Mouse (Mus musculus) small intestine, adult 2 months (tissue): ENCODE results near the gene Htra3. TPM values are rescaled to one million over a fixed set of nuclear protein-coding genes. Genes with fewer than 3 reads are reported as not detected.

Experiments
- H3K27ac ChIP-seq: fragments of 200-500 bp; 2 replicates; pipeline ENCODE4 v1.5.1; 2012; ENCODE audit warnings: low read depth, low read length, control low read depth, inconsistent platforms; ENCODE audit not compliant: insufficient read depth
- H3K27me3 ChIP-seq: fragments of 200-500 bp; 2 replicates; pipeline ENCODE4 v1.6.1; 2012; ENCODE audit warnings: mild to moderate bottlenecking, moderate library complexity, low read length, inconsistent platforms; ENCODE audit not compliant: control insufficient read depth, insufficient read depth
- H3K36me3 ChIP-seq: fragments of 200-500 bp; 2 replicates; pipeline ENCODE4 v1.6.1; 2012; ENCODE audit warnings: mild to moderate bottlenecking, low read length, control low read depth, inconsistent platforms; ENCODE audit not compliant: control insufficient read depth, insufficient read depth
- H3K4me1 ChIP-seq: fragments of 200-500 bp; 2 replicates; pipeline ENCODE4 v1.6.1; 2012; ENCODE audit warnings: low read length, inconsistent platforms, mixed read lengths; ENCODE audit not compliant: control insufficient read depth, insufficient read depth, insufficient read length
- H3K4me3 ChIP-seq: fragments of 200-500 bp; 2 replicates; pipeline ENCODE4 v1.5.1; 2012; ENCODE audit warnings: low read depth, mild to moderate bottlenecking, control low read depth, inconsistent platforms, low read length, moderate library complexity
- CTCF ChIP-seq: fragments of 200-500 bp; IDR thresholded peaks from 2 replicates; pipeline ENCODE4 v1.5.1; 2012; ENCODE audit warnings: low read depth, mild to moderate bottlenecking, control low read depth, inconsistent platforms, low read length, moderate library complexity, mixed read lengths; ENCODE audit not compliant: insufficient replicate concordance, insufficient read length; ENCODE audit errors: extremely low read depth
- POLR2A ChIP-seq: fragments of 200-500 bp; IDR thresholded peaks from 2 replicates; pipeline ENCODE4 v1.6.1; 2012; ENCODE audit warnings: low read depth, mild to moderate bottlenecking, control low read depth, inconsistent platforms, low read length, moderate library complexity
- WGBS: fragments of 180-500 bp; shearing (Covaris S2); methylation state at CpG from one replicate; pipeline ENCODE4 v1.1.7; 2018; 5-methylcytosine and 5-hydroxymethylcytosine counted together
- polyA plus RNA-seq: library from polyadenylated mRNA; depleted of rRNA; stranded (reverse); fragments of >200 nt; gene quantifications from 2 replicates; pipeline ENCODE4 v1.2.3, GENCODE M21; 2012; rRNA removed

Htra3 gene
- polyA plus RNA-seq: 63.6 and 72.1 TPM in 2 replicates

- Histone ChIP-seq H3K36me3 (no peaks in the 10 kb centered on the region), H3K27ac (no peak within 1 kb of the TSS; the same call in 1 of the 2 replicates), H3K4me1 (peaks cover 4% of the 10 kb centered on the region), H3K27me3 (peaks cover 11% of the 10 kb centered on the region), H3K4me3 (peak within 1 kb of the TSS; percentile 58)
- 10% methylated on average over 42 of the region's 42 CpGs for WGBS
- TF ChIP-seq CTCF: no peak
- no peak for TF ChIP-seq POLR2A
These were observed at the start of gene Htra3 for GRCm38 (mm10) chr5:35679256-35680155. Htra3 (minus strand) TSS chr5:35679782.

DNA sequence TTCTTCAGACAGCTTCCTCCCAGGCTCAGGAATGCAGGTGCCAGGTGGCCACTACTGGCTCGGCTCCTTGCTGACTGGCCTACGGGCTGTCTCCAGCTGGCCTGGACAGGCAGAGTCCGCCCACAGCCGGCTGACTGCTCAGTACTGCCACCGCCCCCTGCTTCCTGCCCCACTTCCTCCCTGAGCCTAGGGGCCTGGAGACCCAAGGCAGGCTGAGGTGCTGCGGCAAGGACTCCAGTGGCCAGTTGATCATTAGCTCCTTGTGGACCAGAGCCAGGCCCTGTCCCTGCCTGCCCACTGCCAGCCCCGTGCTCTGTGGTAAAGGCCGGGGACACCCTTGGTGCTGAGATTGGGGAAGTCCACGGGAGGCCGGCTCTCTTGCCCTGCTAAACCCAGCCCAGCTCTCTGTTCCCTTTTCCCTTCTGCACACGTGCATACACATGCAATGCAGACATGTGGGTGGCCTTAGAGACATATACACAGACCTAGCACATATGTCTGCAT, 49.4 kb upstream of the Htra3 start:
- H3K36me3 ChIP-seq: no peaks in the 10 kb centered on the region
- H3K27me3 ChIP-seq: no peaks in the 10 kb centered on the region
- peak overlapping the region; percentile 72 for H3K27ac ChIP-seq
- H3K4me1 ChIP-seq: peaks cover 6% of the 10 kb centered on the region
- TF ChIP-seq POLR2A: no peak; the same call in 1 of the 2 replicates
- TF ChIP-seq CTCF: no peak
- 15% methylated on average over 11 of the region's 11 CpGs for WGBS
- peak overlapping the region; percentile 41 for H3K4me3 ChIP-seq

DNA sequence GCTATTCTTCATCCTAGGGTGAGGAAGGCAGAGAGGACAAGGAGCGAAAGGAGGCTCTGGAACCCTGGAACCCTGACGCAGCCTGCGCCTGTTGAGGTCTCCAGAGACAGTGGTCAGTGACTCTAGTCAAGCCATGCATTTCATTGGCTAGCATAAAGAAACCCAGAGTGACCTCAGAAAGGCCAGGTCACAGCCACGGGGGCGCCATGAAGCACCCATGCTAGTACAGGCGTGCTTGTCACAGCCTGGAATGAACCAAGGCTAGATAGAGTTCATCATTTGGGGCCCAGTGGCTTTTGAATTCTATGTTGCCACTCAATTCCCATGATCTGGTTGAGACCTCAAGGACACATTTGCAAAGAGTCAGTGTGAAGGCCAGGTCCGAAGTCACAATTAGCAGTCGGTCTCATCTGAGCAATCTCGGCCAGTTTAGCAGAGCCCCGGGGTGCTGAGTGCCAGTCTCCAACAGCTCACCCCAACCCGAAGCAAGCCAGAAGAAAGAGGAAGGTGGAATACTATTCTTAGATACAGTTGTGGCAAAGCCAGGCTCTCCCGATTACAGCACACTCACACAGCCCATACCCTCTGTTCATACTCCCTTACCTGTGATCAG, 48.9 kb upstream of the Htra3 start:
- Histone ChIP-seq H3K4me1 (peaks cover 6% of the 10 kb centered on the region), H3K4me3 (peak overlapping the region; percentile 41), H3K36me3 (no peaks in the 10 kb centered on the region), H3K27me3 (no peaks in the 10 kb centered on the region), H3K27ac (peak overlapping the region; percentile 72)
- 74% methylated on average over 12 of the region's 12 CpGs for WGBS
- TF ChIP-seq CTCF: no peak
- TF ChIP-seq POLR2A: no peak

DNA sequence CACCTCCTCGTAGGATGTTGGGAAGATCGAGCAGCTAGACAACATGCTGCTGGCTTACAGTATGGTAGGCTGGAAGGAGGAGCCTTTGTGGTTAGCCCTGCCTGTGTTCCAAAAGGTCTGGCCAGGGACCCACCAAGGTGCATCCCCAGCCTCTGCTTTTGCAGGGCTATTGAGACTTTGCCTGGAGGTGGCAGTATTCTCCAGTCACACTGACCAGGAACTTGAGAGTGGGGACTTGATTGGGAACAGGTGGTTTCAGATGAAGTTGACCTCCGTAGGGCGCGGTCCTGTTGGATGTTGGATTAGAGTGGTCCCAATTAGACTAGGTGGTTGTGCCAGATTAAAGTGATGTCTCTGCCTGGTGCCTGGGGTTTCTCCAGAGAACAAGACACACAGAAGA, 47.9 kb upstream of the Htra3 start:
- Histone ChIP-seq H3K4me3 (no peak overlapping the region), H3K27ac (no peak overlapping the region), H3K27me3 (no peaks in the 10 kb centered on the region), H3K4me1 (peaks cover 6% of the 10 kb centered on the region), H3K36me3 (0 out of 2 replicates have a peak, but pooled peaks cover 1% of the 10 kb centered on the region)
- WGBS: 89% methylated on average over 5 of the region's 5 CpGs
- TF ChIP-seq CTCF: no peak
- TF ChIP-seq POLR2A: no peak

- H3K27ac ChIP-seq: no peak overlapping the region
- no peaks in the 10 kb centered on the region for H3K27me3 ChIP-seq
- 82% methylated on average over 3 of the region's 3 CpGs for WGBS
- TF ChIP-seq POLR2A: no peak
- no peak for TF ChIP-seq CTCF
- no peak overlapping the region for H3K4me3 ChIP-seq
- H3K36me3 ChIP-seq: 0 out of 2 replicates have a peak, but pooled peaks cover 1% of the 10 kb centered on the region
- peaks cover 6% of the 10 kb centered on the region for H3K4me1 ChIP-seq
These were observed 46.3 kb upstream of the Htra3 start for GRCm38 (mm10) chr5:35725840-35726239.

GRCm38 (mm10) chr5:35723900-35724299, 44.3 kb upstream of the Htra3 start:
- Histone ChIP-seq H3K4me3 (no peak overlapping the region), H3K27me3 (no peaks in the 10 kb centered on the region)
- 64% methylated on average over 5 of the region's 5 CpGs for WGBS

GRCm38 (mm10) chr5:35722654-35723053, 43.1 kb upstream of the Htra3 start:
- no peak for TF ChIP-seq CTCF
- no peak for TF ChIP-seq POLR2A
- 68% methylated on average over 2 of the region's 2 CpGs for WGBS
- Histone ChIP-seq H3K4me3 (no peak overlapping the region), H3K27ac (no peak overlapping the region), H3K27me3 (no peaks in the 10 kb centered on the region), H3K36me3 (0 out of 2 replicates have a peak, but pooled peaks cover 1% of the 10 kb centered on the region), H3K4me1 (peaks cover 17% of the 10 kb centered on the region)

More at GRCm38 (mm10) chr5:35723900-35724299, 44.3 kb upstream of the Htra3 start:
- H3K27ac ChIP-seq: no peak overlapping the region
- TF ChIP-seq CTCF (no peak), POLR2A (no peak)
- H3K36me3 ChIP-seq: 0 out of 2 replicates have a peak, but pooled peaks cover 1% of the 10 kb centered on the region
- H3K4me1 ChIP-seq: peaks cover 8% of the 10 kb centered on the region
